Mouse (Mus musculus): Measurements from ENCODE around the gene Prune1.

The Prune1 gene

DNA sequence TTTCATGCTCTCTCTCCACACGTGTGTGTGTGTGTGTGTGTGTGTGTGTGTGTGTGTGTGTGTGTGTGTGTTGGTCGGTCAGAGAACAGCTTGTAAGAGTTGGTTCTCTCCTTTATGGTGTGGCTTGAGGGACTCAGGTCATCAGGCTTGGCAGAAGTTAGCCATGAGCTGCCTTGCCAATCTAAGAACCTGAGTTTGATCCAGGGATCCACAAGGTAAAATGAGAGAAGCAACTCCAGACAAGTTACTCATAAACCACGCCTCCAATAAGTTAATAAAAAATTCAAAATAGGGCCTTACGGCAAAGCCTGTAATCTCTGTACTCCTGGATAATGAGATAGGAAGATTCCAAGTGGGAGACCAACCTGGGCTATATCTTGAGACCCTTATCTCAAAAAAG lies 73.6 kb downstream of the Prune1 start:
- no peak for DNase-seq

DNA sequence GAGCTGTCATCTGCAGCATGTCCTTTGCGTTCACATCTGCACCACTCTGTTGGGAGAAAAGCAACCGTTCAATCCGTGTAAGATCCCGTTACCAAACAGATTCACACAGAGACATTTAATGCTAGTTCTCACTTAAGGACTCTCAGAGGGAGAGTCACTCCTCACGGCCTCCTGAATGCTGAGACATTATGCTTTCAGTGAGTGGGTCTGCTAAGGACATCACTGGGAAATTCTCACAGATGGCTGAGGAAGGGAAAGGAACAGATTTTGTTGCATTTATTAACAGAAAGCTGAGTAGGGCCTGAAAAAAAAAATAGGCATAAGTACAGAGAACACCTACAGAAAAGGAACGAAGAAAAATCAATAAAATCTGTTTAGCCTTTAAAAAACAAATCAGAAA lies 78.0 kb downstream of the Prune1 start:
- DNase-seq = no peak

All from cerebellum, adult 11 months (tissue).